Mouse (Mus musculus) G1E (cell line): ENCODE measurements around the gene 9530053A07Rik.

Experiments used
- CTCF ChIP-seq: IDR thresholded peaks from 2 replicates; pipeline ENCODE4 v1.5.1; 2012; ENCODE audit warnings: low read depth, low read length, inconsistent platforms, mixed read lengths
- GATA1 ChIP-seq: IDR thresholded peaks from 2 replicates; pipeline ENCODE4 v1.6.1; 2012; ENCODE audit warnings: borderline replicate concordance, low read length, inconsistent platforms, mixed read lengths
- POLR2AphosphoS5 ChIP-seq: IDR thresholded peaks from 2 replicates; pipeline ENCODE4 v1.6.1; 2012; ENCODE audit warnings: low read depth, low read length, inconsistent platforms; ENCODE audit not compliant: insufficient replicate concordance
- TAL1 ChIP-seq: conservative IDR thresholded peaks from 2 replicates; pipeline ENCODE4 v1.6.1; 2012; ENCODE audit warnings: low read depth, low read length, inconsistent platforms, mixed read lengths

DNA sequence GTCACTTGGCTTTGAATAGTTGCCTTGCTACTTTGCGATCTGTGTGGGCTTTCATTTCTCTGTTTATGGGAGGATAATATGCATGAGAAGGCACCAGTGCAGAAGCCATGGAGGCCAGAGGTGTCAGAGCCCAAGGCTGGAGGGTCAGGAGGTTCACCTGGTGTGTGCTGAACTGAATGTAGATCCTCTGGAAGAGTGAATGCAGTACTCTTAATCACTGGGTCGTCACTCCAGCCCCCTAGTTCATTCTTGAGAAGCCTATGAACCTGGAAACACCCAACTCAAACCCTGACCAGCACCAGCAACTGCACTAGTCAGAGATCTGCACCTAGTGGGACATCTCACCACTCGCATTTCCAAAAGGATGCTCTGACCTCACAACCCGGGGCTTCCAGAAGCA is 69.8 kb downstream of the 9530053A07Rik start:
- TF ChIP-seq CTCF (no peak), GATA1 (no peak), POLR2AphosphoS5 (no peak), TAL1 (no peak)
